Mouse (Mus musculus): Measurements from ENCODE around the gene Man2a2.
"Not testable (repeated sequence)": the region's sequence is repeated elsewhere in the genome, so short reads cannot be mapped to it uniquely, and the experiment has no call there.

Man2a2 gene

DNA sequence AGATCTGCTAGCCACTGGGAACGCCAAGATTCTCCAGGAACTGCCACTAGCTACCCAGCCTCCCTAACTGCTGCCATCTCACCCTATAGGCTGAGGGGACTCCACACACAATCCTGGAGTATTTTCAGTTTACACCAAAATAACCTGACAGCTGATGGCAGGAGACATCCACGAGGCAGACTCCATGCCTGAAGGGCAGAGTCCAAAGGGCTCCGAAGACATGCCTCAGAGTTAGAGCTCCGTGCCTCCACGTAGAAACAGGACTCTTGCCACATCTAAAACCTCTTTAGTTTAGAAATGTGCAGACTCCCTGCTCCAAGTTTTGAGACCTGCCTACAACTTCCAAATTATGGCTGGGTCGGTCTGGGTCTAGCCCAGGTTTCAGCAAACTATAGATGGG is 29.4 kb upstream of the Man2a2 start:
- in situ Hi-C loops (cut with MboI; ENCODE audit: low sequenced_read_pairs) = no loop called here

- in situ Hi-C loops (cut with MboI; ENCODE audit: low sequenced_read_pairs) = no loop called here
These were observed 28.9 kb upstream of the Man2a2 start for GRCm38 (mm10) chr7:80400099-80400498.

DNA sequence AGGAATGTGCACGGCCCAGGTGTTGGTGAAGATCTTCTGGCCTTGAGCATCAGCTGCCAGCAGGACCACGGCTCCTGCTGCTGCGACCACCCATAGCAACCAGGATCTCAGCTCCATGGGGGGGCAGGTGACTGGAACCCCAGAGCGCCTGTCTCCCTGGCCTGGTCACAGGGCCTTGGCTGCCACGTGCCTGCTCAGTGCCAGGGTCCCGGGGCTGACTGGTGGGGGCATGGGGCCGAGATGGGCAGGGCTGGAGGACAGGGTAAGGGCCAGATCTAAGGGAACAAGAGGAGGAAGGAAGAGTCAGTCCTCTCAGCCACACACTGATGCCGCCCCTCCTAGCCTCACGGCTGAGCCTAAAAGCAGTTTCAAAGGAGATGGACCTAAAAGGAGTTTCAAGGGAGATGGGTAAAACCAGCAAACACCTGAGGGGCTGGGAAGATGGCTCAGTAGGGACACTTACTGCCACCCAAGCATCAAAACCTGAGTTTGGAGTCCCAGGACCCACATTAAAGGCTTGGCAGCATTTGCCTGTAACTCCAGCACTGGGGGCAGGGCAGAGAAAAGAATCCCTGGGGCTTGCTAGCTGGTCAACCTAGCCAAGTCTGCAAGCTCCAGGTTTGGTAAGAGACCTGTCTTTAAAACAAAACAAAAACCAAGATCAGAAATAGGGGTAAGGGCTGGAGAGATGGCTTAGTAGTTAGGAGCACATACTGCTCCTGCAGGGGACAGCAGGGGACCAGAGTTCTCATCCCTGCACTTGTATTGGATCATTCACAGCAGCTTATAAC is 27.7 kb upstream of the Man2a2 start:
- in situ Hi-C loops (cut with MboI; ENCODE audit: low sequenced_read_pairs) = no loop called here

- in situ Hi-C loops (cut with MboI; ENCODE audit: low sequenced_read_pairs) = no loop called here
These were observed 26.8 kb upstream of the Man2a2 start for GRCm38 (mm10) chr7:80397986-80398385.

DNA sequence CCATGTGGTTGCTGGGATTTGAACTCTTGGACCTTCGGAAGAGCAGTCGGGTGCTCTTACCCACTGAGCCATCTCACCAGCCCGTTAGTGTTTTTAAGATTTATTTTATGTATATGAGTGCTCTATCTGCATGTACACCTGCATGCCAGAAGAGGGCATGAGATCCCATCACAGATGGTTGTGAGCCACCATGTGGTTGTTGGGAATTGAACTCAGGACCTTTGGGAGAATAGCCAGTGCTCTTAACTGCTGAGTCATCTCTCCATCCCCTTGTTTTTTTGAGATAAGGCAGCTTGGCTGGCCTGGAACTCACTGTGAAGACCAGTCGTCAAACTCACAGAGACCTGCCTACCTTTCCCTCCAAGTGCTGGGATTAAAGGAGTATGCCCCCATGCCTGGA is 25.3 kb upstream of the Man2a2 start:
- in situ Hi-C loops (cut with MboI; ENCODE audit: low sequenced_read_pairs) = not testable (repeated sequence)

GRCm38 (mm10) chr7:80394600-80394999 is 23.4 kb upstream of the Man2a2 start:
- in situ Hi-C loops (cut with MboI; ENCODE audit: low sequenced_read_pairs) = no loop called here

- in situ Hi-C loops (cut with MboI; ENCODE audit: low sequenced_read_pairs) = no loop called here
These were observed 20.9 kb upstream of the Man2a2 start for GRCm38 (mm10) chr7:80392119-80392518.

- in situ Hi-C loops (cut with MboI; ENCODE audit: low sequenced_read_pairs) = loop anchor here (5.0 kb wide), 1 partner anchor 189 kb away; no protein-coding TSS in a partner anchor
These were observed 16.7 kb upstream of the Man2a2 start, which contains the start of gene Fes for GRCm38 (mm10) chr7:80387633-80388543. Gene Fes (minus strand): TSS chr7:80387946.

GRCm38 (mm10) chr7:80387033-80387632 is 16.0 kb upstream of the Man2a2 start:
- in situ Hi-C loops (cut with MboI; ENCODE audit: low sequenced_read_pairs) = loop anchor here (5.0 kb wide), 1 partner anchor 190 kb away; no protein-coding TSS in a partner anchor

- in situ Hi-C loops (cut with MboI; ENCODE audit: low sequenced_read_pairs) = loop anchor here (5.0 kb wide), 1 partner anchor 191 kb away; no protein-coding TSS in a partner anchor
These were observed 15.2 kb upstream of the Man2a2 start for GRCm38 (mm10) chr7:80386235-80386930.

DNA sequence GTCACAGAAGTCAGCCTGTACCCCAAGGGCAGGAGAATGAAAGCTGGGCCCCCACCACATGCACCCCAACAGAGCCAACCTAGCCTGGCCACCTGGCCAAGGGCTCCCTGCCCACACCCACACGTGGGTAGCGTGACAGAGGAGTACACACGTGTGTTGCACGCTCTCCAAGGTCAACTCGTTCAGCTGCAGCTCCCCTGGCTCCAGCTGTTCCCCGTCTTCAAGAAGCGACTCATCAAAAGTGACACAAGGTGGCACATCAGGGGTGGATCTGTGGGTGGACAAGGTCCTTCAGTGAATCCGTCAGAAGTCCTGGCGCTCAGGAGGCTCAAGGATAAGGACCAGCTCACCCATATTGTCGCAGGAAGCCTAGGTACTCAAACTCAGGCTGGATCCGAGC is 11.7 kb upstream of the Man2a2 start:
- in situ Hi-C loops (cut with MboI; ENCODE audit: low sequenced_read_pairs) = no loop called here

- in situ Hi-C loops (cut with MboI; ENCODE audit: low sequenced_read_pairs) = no loop called here
These were observed 8.4 kb upstream of the Man2a2 start for GRCm38 (mm10) chr7:80379531-80379930.

DNA sequence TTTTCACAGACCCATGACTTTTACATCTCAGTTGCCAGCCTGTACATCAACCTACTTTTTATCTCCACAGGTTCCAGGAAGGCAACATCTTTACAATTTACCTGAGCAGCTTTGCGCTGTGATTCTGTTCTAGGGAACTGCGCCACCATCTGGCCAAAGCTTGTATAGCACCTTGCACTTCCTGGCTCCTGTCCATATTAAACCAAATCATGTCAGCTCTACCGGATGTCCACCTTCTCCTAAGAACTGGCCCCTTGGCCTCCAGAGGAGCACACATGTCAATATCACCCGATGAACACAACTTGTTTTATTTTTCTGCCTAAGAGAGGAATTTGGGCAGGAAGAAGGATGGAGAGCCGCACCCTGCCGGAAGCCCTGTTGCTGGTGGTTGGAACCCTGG is 6.3 kb upstream of the Man2a2 start:
- in situ Hi-C loops (cut with MboI; ENCODE audit: low sequenced_read_pairs) = no loop called here

DNA sequence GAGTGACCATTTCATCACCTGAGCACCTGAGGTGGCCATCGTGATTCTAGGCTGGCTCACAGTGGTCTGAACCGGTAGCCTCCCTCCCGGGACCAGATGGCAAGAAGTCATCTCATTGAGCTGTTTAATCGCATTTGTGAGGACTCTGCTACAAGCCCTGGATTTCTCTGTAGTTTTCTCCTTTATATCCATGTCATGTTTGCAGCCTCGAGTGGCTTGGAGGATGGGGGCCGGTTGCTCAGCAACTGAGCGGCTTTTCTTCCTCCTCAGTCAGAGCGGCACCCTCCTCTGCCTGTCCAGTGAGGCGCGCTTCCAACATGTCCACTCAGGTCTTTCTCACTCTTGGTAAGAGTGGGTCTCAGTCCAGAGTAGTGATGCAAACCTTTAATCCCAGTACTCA is 5.0 kb upstream of the Man2a2 start:
- in situ Hi-C loops (cut with MboI; ENCODE audit: low sequenced_read_pairs) = no loop called here

DNA sequence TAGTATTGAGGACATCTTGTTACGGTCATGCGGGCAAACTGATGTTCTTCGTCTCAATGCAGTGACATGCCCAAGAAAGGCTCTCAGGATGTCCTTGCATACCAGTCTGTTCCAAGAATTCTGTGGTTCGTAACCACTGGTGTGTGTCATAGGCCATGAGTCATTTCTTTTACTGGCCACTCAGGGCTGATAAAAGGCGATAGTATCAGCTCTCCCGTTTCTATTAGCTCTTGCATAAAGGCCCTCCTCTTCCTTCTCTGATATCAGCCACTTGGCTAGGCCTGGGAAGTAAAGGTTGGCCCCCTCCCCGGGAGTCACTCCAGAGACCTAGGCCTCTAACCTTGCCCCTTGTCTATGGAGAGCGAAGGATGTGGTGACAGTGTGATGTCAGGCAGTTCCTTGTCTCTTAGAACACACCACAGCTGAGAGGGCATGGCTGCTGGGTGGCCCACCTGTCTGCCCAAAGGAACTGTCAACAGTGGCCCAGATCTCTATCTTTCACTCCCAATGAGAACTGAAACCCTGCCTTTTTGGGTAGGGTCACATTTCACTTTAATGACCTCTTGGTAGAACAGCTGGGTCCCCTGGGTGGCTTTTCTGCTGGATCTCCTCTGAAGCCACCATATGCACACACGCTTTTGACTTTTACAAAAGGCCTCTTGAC is 4.3 kb upstream of the Man2a2 start:
- in situ Hi-C loops (cut with MboI; ENCODE audit: low sequenced_read_pairs) = no loop called here

- in situ Hi-C loops (cut with MboI; ENCODE audit: low sequenced_read_pairs) = no loop called here
These were observed 3.6 kb upstream of the Man2a2 start for GRCm38 (mm10) chr7:80374733-80375132.

GRCm38 (mm10) chr7:80374280-80374679 is 3.1 kb upstream of the Man2a2 start:
- in situ Hi-C loops (cut with MboI; ENCODE audit: low sequenced_read_pairs) = no loop called here

DNA sequence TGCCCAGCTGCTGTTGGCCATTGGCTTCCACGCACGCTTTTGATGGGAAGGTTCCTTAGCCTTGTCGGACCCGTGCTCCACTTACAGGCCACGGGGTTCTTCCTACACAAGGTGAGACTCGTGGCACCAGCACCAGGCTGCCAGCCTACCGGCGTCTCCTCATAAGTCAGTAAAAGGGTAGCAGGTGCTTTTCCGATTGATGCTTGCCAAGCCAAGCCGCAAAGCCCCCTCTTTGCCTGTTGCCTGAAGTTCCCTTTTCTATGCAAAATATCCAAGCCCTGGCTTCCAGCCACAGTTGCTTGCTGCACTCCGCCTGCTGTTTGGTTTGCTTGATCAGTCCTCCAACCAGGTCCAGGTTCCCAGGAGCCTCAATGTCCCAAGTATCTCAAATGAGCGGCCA is 2.7 kb upstream of the Man2a2 start:
- in situ Hi-C loops (cut with MboI; ENCODE audit: low sequenced_read_pairs) = no loop called here

DNA sequence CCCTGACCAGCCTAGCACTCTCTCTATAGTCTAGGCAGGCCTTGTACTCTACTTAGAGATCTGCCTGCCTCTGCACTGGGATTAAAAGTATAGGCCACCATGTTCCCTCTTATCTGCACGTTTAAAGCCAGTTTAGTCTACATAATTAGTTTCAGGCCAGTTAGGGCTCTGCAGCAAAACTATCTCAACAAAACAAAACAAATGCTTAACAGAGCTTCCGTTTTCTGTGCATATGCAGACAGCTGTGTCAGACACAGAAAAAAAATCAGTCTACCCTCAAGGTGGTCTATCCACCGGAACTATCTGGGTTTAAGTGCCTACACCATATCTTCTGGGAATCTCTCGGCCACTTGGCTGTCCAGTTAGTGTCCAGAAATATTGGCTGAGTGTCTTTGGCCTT is 2.2 kb upstream of the Man2a2 start:
- in situ Hi-C loops (cut with MboI; ENCODE audit: low sequenced_read_pairs) = no loop called here

DNA sequence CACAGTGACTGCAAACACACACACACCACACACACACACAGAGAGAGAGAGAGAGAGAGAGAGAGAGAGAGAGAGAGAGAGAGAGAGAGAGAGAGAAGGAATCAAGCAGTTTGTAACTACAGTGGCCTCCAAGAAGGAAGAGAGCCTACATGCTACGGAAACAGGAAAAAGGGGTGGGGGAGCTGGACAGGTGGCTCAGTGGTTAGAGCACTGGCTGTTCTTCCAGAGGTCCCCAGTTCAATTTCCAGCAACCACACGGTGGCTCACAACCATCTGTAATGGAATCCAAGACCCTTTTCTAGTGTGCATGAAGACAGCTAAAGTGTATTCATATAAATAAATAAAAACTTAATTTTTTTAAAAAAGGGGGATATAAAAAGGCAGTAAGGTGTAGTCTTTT is 1.5 kb upstream of the Man2a2 start:
- in situ Hi-C loops (cut with MboI; ENCODE audit: low sequenced_read_pairs) = no loop called here

Data from CH12F3 (cell line).